Mouse (Mus musculus): ENCODE measurements around the gene Ankrd2.

The Ankrd2 gene

DNA sequence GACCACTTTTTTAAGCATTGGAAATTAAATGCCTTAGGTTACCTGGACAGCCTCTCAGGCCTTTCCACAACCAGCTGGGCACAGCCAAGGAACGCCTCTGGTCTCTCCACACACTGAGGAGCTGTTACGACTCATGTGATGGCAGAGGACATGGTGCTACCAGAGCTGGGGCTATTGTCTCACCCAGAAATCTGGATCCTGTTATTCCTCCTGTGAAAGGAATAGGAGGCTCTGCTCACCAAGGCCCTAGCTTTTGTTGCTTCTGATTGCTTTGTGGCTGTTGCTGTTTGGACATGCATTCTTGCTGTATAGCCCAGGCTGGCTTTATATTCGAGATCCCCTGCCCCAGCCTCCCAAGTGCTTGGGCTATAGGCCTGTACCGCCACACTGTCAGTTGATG, 19.5 kb upstream of the Ankrd2 start:
- no peak for DNase-seq

GRCm38 (mm10) chr19:42016840-42017239, 19.0 kb upstream of the Ankrd2 start:
- no peak for DNase-seq

GRCm38 (mm10) chr19:42017399-42018247, 18.2 kb upstream of the Ankrd2 start:
- DNase-seq, result peak; percentile 74

GRCm38 (mm10) chr19:42019011-42019522, 16.7 kb upstream of the Ankrd2 start:
- DNase-seq, result no peak

DNA sequence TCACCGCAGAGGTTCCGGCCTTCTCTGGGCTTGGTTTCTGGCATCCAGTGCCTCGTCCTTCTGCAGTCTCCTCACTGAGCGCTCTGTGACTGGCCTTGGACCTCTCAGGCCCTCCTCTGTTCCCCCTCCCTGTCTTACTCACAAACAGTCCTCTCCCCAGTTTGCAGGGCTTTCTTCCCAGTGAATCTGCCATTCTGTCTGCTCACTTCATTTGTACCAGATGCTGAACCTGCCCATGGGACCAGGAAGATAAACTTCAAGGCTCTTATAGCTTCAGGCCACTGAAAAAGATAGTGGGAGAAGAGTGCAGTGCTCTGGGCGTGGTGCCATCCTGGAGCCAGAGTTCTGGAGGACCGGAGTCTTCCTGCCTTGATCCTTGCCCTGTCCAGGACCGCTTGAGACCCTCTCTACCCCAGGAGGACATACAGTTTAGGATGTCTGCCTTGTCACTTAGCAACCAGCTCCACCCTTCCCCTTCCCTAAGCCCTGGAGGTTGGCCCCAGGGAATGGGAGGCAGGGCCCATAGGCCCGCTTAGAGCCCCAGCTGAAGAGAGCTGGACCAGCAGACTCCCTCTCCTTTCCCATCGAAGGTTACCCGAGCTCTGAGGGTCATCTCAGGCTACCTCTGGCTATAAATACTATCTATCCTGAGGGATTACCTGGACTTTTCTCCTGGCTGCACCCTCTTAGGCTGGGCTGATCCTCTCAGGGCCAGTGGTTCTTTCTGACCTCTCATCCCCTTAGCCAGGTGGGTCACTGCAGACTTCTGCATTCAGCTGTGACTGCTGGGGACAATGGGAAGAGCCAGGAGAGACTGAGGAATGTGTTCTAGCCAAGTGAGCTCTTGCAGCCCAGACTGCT, 13.9 kb upstream of the Ankrd2 start:
- DNase-seq, result no peak

DNA sequence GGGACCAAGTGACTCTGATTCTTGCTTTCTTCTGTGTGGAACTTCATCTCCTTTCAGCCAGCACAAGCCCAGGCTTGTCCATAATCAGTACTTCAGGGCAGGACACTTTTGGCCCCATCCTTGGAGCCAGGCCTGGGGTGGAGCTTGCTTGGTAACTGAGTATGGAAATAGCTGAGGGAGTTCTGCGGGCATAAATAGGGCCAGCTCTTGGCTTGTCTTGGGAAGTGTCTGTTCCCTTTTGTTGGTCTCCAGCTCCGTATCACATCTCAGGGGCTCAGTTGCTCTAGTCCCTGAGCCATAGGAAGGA, 13.3 kb upstream of the Ankrd2 start:
- DNase-seq, result no peak

DNA sequence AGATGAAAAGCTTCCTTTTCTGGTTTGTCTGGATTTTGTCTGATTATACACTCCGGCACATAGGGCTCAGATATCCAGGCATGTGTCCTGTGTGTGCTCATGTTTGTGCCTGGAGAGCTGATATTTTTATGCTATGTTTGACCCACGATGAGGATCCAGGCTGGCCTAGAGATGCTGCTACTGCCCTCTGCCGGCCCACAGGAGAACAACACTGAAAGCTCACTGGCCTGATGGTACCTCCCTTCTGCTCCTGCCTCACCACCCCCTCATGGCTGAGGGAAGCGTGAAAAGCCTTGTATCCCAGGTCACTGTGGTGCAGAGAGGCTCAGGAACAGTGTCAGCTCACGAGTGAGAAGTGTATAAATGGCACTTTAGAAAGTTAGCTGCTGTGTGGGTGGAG, 9.6 kb upstream of the Ankrd2 start:
- DNase-seq, result peak; percentile 91

DNA sequence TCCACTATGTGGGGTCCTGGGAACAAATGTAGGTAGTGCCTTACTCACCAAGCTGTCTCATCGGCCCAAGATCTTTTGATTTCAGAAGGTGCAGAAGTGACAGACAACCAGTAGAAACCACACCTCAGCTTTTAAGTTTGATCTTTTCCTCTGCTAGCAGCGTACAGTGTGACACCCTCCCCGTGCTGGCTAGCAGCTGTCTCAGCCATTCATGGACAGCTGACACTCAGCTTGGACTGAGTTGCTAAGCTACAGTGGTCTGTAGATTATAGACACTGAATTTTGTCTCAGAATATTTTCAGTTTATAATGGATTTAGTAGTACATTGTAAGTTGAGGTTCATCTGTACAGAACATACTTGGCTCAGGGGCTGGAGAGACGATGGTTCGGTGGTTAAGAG, 4.7 kb upstream of the Ankrd2 start:
- DNase-seq, result no peak

- no peak for DNase-seq
Observed at GRCm38 (mm10) chr19:42033611-42034010, 2.2 kb upstream of the Ankrd2 start.

GRCm38 (mm10) chr19:42034146-42034775, 1.5 kb upstream of the Ankrd2 start:
- no peak for DNase-seq

DNA sequence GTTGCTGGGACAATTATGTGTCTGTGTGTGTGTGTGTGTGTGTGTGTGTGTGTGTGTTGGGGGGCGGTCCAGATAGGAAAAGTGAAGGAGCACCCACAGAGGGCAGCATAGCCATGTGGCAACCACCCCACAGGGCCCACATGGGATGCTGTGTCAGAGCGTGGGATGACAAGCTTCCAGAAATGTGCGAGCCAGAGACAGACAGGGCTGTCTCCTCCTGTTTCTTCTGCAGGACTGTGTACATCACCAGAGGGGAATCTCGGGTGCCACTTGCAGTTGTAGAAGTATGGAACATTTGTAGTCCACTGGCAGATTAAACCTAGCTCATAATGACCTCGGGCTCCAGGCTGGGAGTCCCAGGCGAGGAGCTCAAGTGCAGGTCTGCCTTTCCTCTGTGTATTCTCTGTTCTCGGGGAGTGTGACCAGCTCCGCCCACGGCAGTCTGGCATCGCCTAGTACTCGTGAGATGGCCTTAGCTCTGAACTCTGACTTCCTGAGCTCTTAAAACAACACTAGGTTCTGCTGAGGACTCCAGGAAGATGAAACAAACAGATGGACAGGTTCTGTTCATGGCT, 832 bp upstream of the Ankrd2 start:
- DNase-seq, result no peak

DNA sequence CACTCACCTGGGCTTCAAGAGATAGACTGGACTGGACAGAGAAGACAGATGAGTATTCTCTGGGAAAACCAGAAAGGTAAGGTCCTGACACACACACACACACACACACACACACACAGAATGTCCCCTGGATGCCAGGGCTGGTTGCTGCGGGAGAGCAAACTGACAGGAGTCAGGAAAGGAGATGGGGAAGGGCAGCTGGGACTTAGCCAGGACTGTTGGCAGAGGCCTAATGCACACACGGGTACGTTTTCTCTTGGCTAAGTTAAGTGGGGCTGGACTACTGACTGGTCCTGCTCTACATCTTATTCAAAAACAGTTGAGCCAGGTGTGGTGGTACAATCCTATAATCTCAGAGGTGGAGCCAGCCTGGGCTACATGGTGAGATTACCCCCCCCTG, 557 bp downstream of the Ankrd2 start:
- DNase-seq, result no peak

DNA sequence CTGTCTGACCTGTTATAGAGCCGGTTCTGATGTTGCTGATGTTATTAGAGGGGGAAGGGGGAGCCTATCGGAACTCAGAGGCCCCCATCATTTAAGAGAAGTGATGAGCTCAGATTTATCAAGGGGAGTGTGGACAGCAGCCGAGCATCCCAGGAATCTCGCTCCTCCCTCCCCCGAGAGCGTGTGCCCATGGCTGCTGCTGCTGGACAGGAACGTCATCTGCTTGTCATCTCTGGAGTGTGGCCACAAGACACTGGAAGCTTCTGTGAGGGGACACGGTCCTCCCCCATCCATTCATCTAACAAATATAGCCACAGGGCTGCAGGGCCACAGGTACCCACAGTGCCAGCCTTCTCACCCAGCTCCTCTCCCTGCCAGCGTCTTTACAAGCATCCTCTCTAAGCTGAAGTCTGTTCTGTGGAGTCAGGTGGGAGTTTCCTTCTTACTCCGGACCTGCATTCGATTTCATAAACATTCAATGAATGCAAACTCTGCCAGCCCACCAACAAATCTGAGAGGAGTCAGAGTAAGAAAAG, 1.4 kb downstream of the Ankrd2 start:
- no peak for DNase-seq

GRCm38 (mm10) chr19:42038310-42038709, 2.5 kb downstream of the Ankrd2 start:
- no peak for DNase-seq

- no peak for DNase-seq
Observed at GRCm38 (mm10) chr19:42043988-42044387, 8.2 kb downstream of the Ankrd2 start.

- DNase-seq, result peak; percentile 92
Observed at GRCm38 (mm10) chr19:42045269-42046102, 9.7 kb downstream of the Ankrd2 start, which contains the start of gene Hoga1. Hoga1 (plus strand) TSS chr19:42045610.

- DNase-seq, result no peak
Observed at GRCm38 (mm10) chr19:42050251-42050650, 14.5 kb downstream of the Ankrd2 start.

GRCm38 (mm10) chr19:42051351-42051750, 15.6 kb downstream of the Ankrd2 start:
- no peak for DNase-seq

DNA sequence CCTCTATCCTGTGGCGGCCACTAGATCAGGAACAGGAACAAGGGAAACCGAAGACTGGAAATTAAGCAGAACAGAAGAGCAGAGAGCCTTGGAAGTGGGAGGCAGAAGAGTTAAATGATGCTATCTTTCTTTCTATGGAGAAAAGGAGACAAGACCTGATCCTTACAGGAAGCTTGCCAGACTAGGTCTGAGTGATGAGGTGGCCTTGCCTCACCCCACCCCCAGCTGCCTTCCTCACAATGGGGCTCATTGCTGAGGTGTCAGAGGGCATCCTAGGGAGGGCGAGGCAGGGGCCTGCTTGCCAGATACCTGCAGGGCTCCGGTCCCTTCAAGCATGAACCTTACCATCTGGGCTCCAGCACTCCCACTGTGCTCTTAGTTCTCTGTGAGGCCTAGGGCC, 16.1 kb downstream of the Ankrd2 start, which contains the start of gene 4933411K16Rik:
4933411K16Rik (plus strand) TSS at position 301 of the 400 bp plus-strand sequence.
- DNase-seq, result no peak

- DNase-seq, result peak; percentile 87
Observed at GRCm38 (mm10) chr19:42054255-42054654, 18.5 kb downstream of the Ankrd2 start.

DNA sequence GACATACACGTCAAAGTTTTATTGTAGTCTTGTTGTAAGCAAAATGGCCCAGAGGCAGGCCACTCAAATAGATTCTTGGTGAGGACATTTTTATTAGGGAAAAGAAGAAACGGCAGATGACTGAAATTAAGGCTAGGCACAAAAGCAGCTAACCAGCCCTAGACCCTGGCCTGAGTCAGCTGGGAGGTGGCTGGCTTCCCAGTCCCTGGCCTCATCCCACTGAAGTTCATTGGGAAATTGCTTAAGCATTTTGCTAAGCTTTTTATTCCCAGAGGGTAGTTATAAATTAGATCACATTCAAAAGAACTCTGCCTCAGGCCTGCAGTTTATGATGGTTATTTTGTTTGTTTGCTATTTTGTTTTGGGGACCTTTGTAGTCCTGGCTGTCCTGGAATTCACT, 20.1 kb downstream of the Ankrd2 start:
- DNase-seq, result peak; percentile 82

All from kidney, postnatal 10 days (tissue).